8 mouse cellular contexts compared by ENCODE assay signal in genomic region chr2:26325386-26326181, GRCm38 (mm10). TPM values are rescaled to one million over a fixed set of nuclear protein-coding genes. Genes with fewer than 3 reads are reported as not detected.
DNase-seq lines count a peak whose midpoint lies in the region; ATAC-seq lines count a peak whose summit lies in the region.

No protein-coding gene starts in this region.

- DNase-seq in frontal cortex, postnatal 10 days (ENCODE audit: low spot score in 2 of 2), result no peak
- peak; percentile 91 for DNase-seq in ZHBTc4 (ENCODE audit: low read depth, low spot score)
- peak; percentile 70 for DNase-seq in embryonic facial prominence, embryonic 11.5 days (ENCODE audit: low spot score)
- peak; percentile 81 for DNase-seq in limb, embryonic 10.5 days (ENCODE audit: low spot score)
- DNase-seq in midbrain, embryonic 10.5 days (ENCODE audit: low spot score), result peak; percentile 69

- ATAC-seq in frontal cortex, adult (ENCODE audit: low TSS enrichment), result peak; percentile 70
- ATAC-seq in embryonic facial prominence, embryonic 11.5 days (replicated peaks; ENCODE audit: insufficient number of reproducible peaks, low FRiP score, low TSS enrichment, low read depth), result peak; percentile 79
- ATAC-seq in heart, embryonic 16.5 days (replicated peaks; ENCODE audit: extremely low read depth, insufficient read depth, low FRiP score), result peak; percentile 64; the same call in 1 of the 2 replicates
- ATAC-seq in stomach, embryonic 14.5 days (ENCODE audit: insufficient number of reproducible peaks, insufficient read depth, low FRiP score, low read depth), result peak; percentile 72; the same call in 1 of the 2 replicates

- H3K4me1 ChIP-seq in embryonic facial prominence, embryonic 11.5 days (ENCODE audit: control insufficient read depth, insufficient read depth, low read length), result no peaks in the 10 kb centered on the region
- peaks cover 43% of the 10 kb centered on the region for H3K4me1 ChIP-seq in heart, embryonic 16.5 days (ENCODE audit: control insufficient read depth, insufficient read depth, low read length)
- H3K4me1 ChIP-seq in limb, embryonic 10.5 days, result no peaks in the 10 kb centered on the region
- 0 out of 2 replicates have a peak, but pooled peaks cover 8% of the 10 kb centered on the region for H3K4me1 ChIP-seq in midbrain, embryonic 10.5 days
- no peaks in the 10 kb centered on the region for H3K4me1 ChIP-seq in stomach, embryonic 14.5 days (ENCODE audit: control insufficient read depth, insufficient read depth, low read length)

- H3K9ac ChIP-seq in embryonic facial prominence, embryonic 11.5 days (replicated peaks; ENCODE audit: low read length), result no peak overlapping the region
- H3K9ac ChIP-seq in heart, embryonic 16.5 days (ENCODE audit: low read length), result peak overlapping the region; percentile 42
- H3K9ac ChIP-seq in stomach, embryonic 14.5 days (replicated peaks; ENCODE audit: low read depth, low read length), result no peak overlapping the region

- H3K4me2 ChIP-seq in embryonic facial prominence, embryonic 11.5 days (ENCODE audit: low read depth, low read length), result no peak overlapping the region
- H3K4me2 ChIP-seq in heart, embryonic 16.5 days (ENCODE audit: low read depth, low read length), result 0 out of 2 replicates have a peak overlapping the region, but pooled peaks have one; percentile 19
- H3K4me2 ChIP-seq in stomach, embryonic 14.5 days (replicated peaks; ENCODE audit: low read depth, low read length), result no peak overlapping the region

- H3K4me3 ChIP-seq in embryonic facial prominence, embryonic 11.5 days (ENCODE audit: low read depth, low read length), result no peak overlapping the region
- no peak overlapping the region for H3K4me3 ChIP-seq in heart, embryonic 16.5 days (ENCODE audit: low read length)
- H3K4me3 ChIP-seq in limb, embryonic 10.5 days, result no peak overlapping the region
- no peak overlapping the region for H3K4me3 ChIP-seq in midbrain, embryonic 10.5 days
- no peak overlapping the region for H3K4me3 ChIP-seq in stomach, embryonic 14.5 days (ENCODE audit: low read depth, low read length)

- WGBS in embryonic facial prominence, embryonic 11.5 days, result 66% methylated on average over 15 of the region's 15 CpGs
- WGBS in heart, embryonic 16.5 days, result 55% methylated on average over 15 of the region's 15 CpGs
- WGBS in limb, embryonic 10.5 days, result 69% methylated on average over 15 of the region's 15 CpGs
- WGBS in midbrain, embryonic 10.5 days, result 70% methylated on average over 15 of the region's 15 CpGs
- WGBS in stomach, embryonic 14.5 days, result 66% methylated on average over 15 of the region's 15 CpGs

- no peaks in the 10 kb centered on the region for H3K9me3 ChIP-seq in embryonic facial prominence, embryonic 11.5 days (replicated peaks; ENCODE audit: control insufficient read depth, low read length)
- H3K9me3 ChIP-seq in heart, embryonic 16.5 days (replicated peaks; ENCODE audit: control insufficient read depth, low read length), result no peaks in the 10 kb centered on the region
- H3K9me3 ChIP-seq in limb, embryonic 10.5 days (replicated peaks), result no peaks in the 10 kb centered on the region
- no peaks in the 10 kb centered on the region for H3K9me3 ChIP-seq in midbrain, embryonic 10.5 days (replicated peaks)
- no peaks in the 10 kb centered on the region for H3K9me3 ChIP-seq in stomach, embryonic 14.5 days (ENCODE audit: control insufficient read depth, low read depth, low read length)

- no peaks in the 10 kb centered on the region for H3K27me3 ChIP-seq in embryonic facial prominence, embryonic 11.5 days (ENCODE audit: control insufficient read depth, insufficient read depth, low read length)
- no peaks in the 10 kb centered on the region for H3K27me3 ChIP-seq in heart, embryonic 16.5 days (ENCODE audit: control insufficient read depth, insufficient read depth, low read length)
- H3K27me3 ChIP-seq in limb, embryonic 10.5 days (ENCODE audit: low read depth, poor library complexity, severe bottlenecking), result no peaks in the 10 kb centered on the region
- H3K27me3 ChIP-seq in midbrain, embryonic 10.5 days (ENCODE audit: low read depth, poor library complexity, severe bottlenecking), result no peaks in the 10 kb centered on the region
- H3K27me3 ChIP-seq in stomach, embryonic 14.5 days (ENCODE audit: control insufficient read depth, insufficient read depth, low read length), result no peaks in the 10 kb centered on the region

- no peak overlapping the region for H3K27ac ChIP-seq in embryonic facial prominence, embryonic 11.5 days (replicated peaks; ENCODE audit: low read depth, low read length)
- peak overlapping the region; percentile 76 for H3K27ac ChIP-seq in heart, embryonic 16.5 days (ENCODE audit: low read length)
- 0 out of 2 replicates have a peak overlapping the region, but pooled peaks have one; percentile 30 for H3K27ac ChIP-seq in limb, embryonic 10.5 days
- H3K27ac ChIP-seq in midbrain, embryonic 10.5 days (replicated peaks), result no peak overlapping the region
- no peak overlapping the region for H3K27ac ChIP-seq in stomach, embryonic 14.5 days (ENCODE audit: low read length)

- peaks cover 30% of the 10 kb centered on the region for H3K36me3 ChIP-seq in embryonic facial prominence, embryonic 11.5 days (replicated peaks; ENCODE audit: control insufficient read depth, insufficient read depth, low read depth, low read length)
- H3K36me3 ChIP-seq in heart, embryonic 16.5 days (ENCODE audit: control insufficient read depth, insufficient read depth), result peaks cover 23% of the 10 kb centered on the region
- peaks cover 96% of the 10 kb centered on the region for H3K36me3 ChIP-seq in limb, embryonic 10.5 days
- peaks cover 92% of the 10 kb centered on the region for H3K36me3 ChIP-seq in midbrain, embryonic 10.5 days
- peaks cover 68% of the 10 kb centered on the region for H3K36me3 ChIP-seq in stomach, embryonic 14.5 days (ENCODE audit: control insufficient read depth, insufficient read depth, low read length)

RNA-seq across cellular contexts. Expression of gene Gpsm1, which starts 10.3 kb away (rescaled TPM):
- 31.7 and 39.9 TPM in 2 replicates for polyA plus RNA-seq in embryonic facial prominence, embryonic 11.5 days (2014; fragmentation: Nextera tagmentation; extraction: Ambion mirVana)
- polyA plus RNA-seq in heart, embryonic 16.5 days (2015; fragmentation: Nextera tagmentation; extraction: Ambion mirVana), result 102 and 104 TPM in 2 replicates
- 83.6 and 91.4 TPM in 2 replicates for polyA plus RNA-seq in limb, embryonic 10.5 days (2016; fragmentation: Nextera tagmentation; extraction: Ambion mirVana)
- 87.6 and 103 TPM in 2 replicates for polyA plus RNA-seq in midbrain, embryonic 10.5 days (2016; fragmentation: Nextera tagmentation; extraction: Ambion mirVana)
- polyA plus RNA-seq in stomach, embryonic 14.5 days (2014; fragmentation: Nextera tagmentation; extraction: Ambion mirVana), result 24.0 and 24.1 TPM in 2 replicates

RNA-seq across cellular contexts. Expression of gene Dnlz, which starts 26.3 kb away (rescaled TPM):
- 25.1 and 29.8 TPM in 2 replicates for polyA plus RNA-seq in embryonic facial prominence, embryonic 11.5 days (2014; fragmentation: Nextera tagmentation; extraction: Ambion mirVana)
- 23.1 and 24.9 TPM in 2 replicates for polyA plus RNA-seq in heart, embryonic 16.5 days (2015; fragmentation: Nextera tagmentation; extraction: Ambion mirVana)
- polyA plus RNA-seq in limb, embryonic 10.5 days (2016; fragmentation: Nextera tagmentation; extraction: Ambion mirVana), result 33.9 and 36.8 TPM in 2 replicates
- polyA plus RNA-seq in midbrain, embryonic 10.5 days (2016; fragmentation: Nextera tagmentation; extraction: Ambion mirVana), result 35.1 and 39.2 TPM in 2 replicates
- 25.6 and 27.6 TPM in 2 replicates for polyA plus RNA-seq in stomach, embryonic 14.5 days (2014; fragmentation: Nextera tagmentation; extraction: Ambion mirVana)

RNA-seq across cellular contexts. Expression of gene Ccdc187, which starts 31.2 kb away (rescaled TPM):
- 0.13 TPM in 1 of 2 replicates, not detected in the other for polyA plus RNA-seq in embryonic facial prominence, embryonic 11.5 days (2014; fragmentation: Nextera tagmentation; extraction: Ambion mirVana)
- 0.10 and 0.13 TPM in 2 replicates for polyA plus RNA-seq in heart, embryonic 16.5 days (2015; fragmentation: Nextera tagmentation; extraction: Ambion mirVana)
- 0.01 TPM in 1 of 2 replicates, not detected in the other for polyA plus RNA-seq in limb, embryonic 10.5 days (2016; fragmentation: Nextera tagmentation; extraction: Ambion mirVana)
- polyA plus RNA-seq in midbrain, embryonic 10.5 days (2016; fragmentation: Nextera tagmentation; extraction: Ambion mirVana), result 0.02 and 0.07 TPM in 2 replicates
- polyA plus RNA-seq in stomach, embryonic 14.5 days (2014; fragmentation: Nextera tagmentation; extraction: Ambion mirVana), result 0.58 and 1.1 TPM in 2 replicates

RNA-seq across cellular contexts. Expression of gene Card9, which starts 35.1 kb away (rescaled TPM):
- polyA plus RNA-seq in embryonic facial prominence, embryonic 11.5 days (2014; fragmentation: Nextera tagmentation; extraction: Ambion mirVana), result 0.40 and 0.41 TPM in 2 replicates
- polyA plus RNA-seq in heart, embryonic 16.5 days (2015; fragmentation: Nextera tagmentation; extraction: Ambion mirVana), result 1.0 and 1.2 TPM in 2 replicates
- polyA plus RNA-seq in limb, embryonic 10.5 days (2016; fragmentation: Nextera tagmentation; extraction: Ambion mirVana), result 0.49 and 0.54 TPM in 2 replicates
- 0.77 and 1.9 TPM in 2 replicates for polyA plus RNA-seq in midbrain, embryonic 10.5 days (2016; fragmentation: Nextera tagmentation; extraction: Ambion mirVana)
- polyA plus RNA-seq in stomach, embryonic 14.5 days (2014; fragmentation: Nextera tagmentation; extraction: Ambion mirVana), result 0.51 and 0.88 TPM in 2 replicates

RNA-seq across cellular contexts. Expression of gene Snapc4, which starts 54.9 kb away (rescaled TPM):
- polyA plus RNA-seq in embryonic facial prominence, embryonic 11.5 days (2014; fragmentation: Nextera tagmentation; extraction: Ambion mirVana), result 17.9 and 18.6 TPM in 2 replicates
- polyA plus RNA-seq in heart, embryonic 16.5 days (2015; fragmentation: Nextera tagmentation; extraction: Ambion mirVana), result 14.8 and 18.5 TPM in 2 replicates
- polyA plus RNA-seq in limb, embryonic 10.5 days (2016; fragmentation: Nextera tagmentation; extraction: Ambion mirVana), result 41.4 and 42.1 TPM in 2 replicates
- polyA plus RNA-seq in midbrain, embryonic 10.5 days (2016; fragmentation: Nextera tagmentation; extraction: Ambion mirVana), result 32.5 and 34.4 TPM in 2 replicates
- polyA plus RNA-seq in stomach, embryonic 14.5 days (2014; fragmentation: Nextera tagmentation; extraction: Ambion mirVana), result 29.4 and 32.2 TPM in 2 replicates

Comparison
In these comparisons a context has a peak if more than half of its experiments do, and no peak if none do; other contexts are left out.
1. DNase-seq: peak in ZHBTc4 (single experiment), embryonic facial prominence, embryonic 11.5 days (single experiment), limb, embryonic 10.5 days (single experiment) and midbrain, embryonic 10.5 days (single experiment); none in frontal cortex, postnatal 10 days (0 of 2).
2. H3K27ac ChIP-seq: peak in heart, embryonic 16.5 days (single experiment) and limb, embryonic 10.5 days (single experiment); none in embryonic facial prominence, embryonic 11.5 days (single experiment), midbrain, embryonic 10.5 days (single experiment) and stomach, embryonic 14.5 days (single experiment).
3. Peak in every context shown above with its lines, with median percentiles within 50 percentile points of each other: ATAC-seq.